ENCODE assay signal across 21 mouse cellular contexts in genomic region chr5:98804761-98805160, GRCm38 (mm10). TPM values are rescaled to one million over a fixed set of nuclear protein-coding genes. Genes with fewer than 3 reads are reported as not detected.
"Had no signal": no experiment of that assay in that cellular context is flagged by ENCODE, and none has a peak within 500 bp of the region (broad histone marks: within the 10 kb centered on the region; RNA-seq: fewer than 3 reads in every experiment).

No protein-coding gene starts in this region.

- H3K4me1 ChIP-seq: heart, embryonic 10.5 days; heart, embryonic 12.5 days; hindbrain, embryonic 15.5 days; limb, embryonic 13.5 days; limb, embryonic 15.5 days; liver, embryonic 12.5 days had no signal

- H3K36me3 ChIP-seq: heart, embryonic 10.5 days; heart, embryonic 12.5 days; hindbrain, embryonic 13.5 days; hindbrain, embryonic 15.5 days; kidney, embryonic 15.5 days; limb, embryonic 13.5 days; limb, embryonic 15.5 days; liver, embryonic 12.5 days had no signal

- DNase-seq: gastrocnemius, postnatal 14 days; gastrocnemius, postnatal 36 days; heart, adult 18-20 months; heart, postnatal 10 days; kidney, adult 11 months; kidney, adult 2 months; kidney, adult 9 months; kidney, postnatal 14 days; kidney, postnatal 36 days; layer of hippocampus, adult 9-11 months; layer of hippocampus, postnatal 36 days; left cerebral cortex, postnatal 4 days had no signal

- H3K27me3 ChIP-seq: heart, embryonic 12.5 days; hindbrain, embryonic 13.5 days; hindbrain, embryonic 15.5 days; kidney, embryonic 15.5 days; limb, embryonic 13.5 days; limb, embryonic 15.5 days; liver, embryonic 12.5 days had no signal

- H3K9me3 ChIP-seq: heart, embryonic 10.5 days; heart, embryonic 12.5 days; hindbrain, embryonic 13.5 days; hindbrain, embryonic 15.5 days; kidney, embryonic 15.5 days; limb, embryonic 13.5 days; limb, embryonic 15.5 days had no signal

- H3K4me3 ChIP-seq: heart, embryonic 10.5 days; heart, embryonic 12.5 days; hindbrain, embryonic 13.5 days; hindbrain, embryonic 15.5 days; kidney, embryonic 15.5 days; limb, embryonic 13.5 days; limb, embryonic 15.5 days; liver, embryonic 12.5 days had no signal

RNA-seq across cellular contexts. Expression of gene Bmp3, which starts 49.5 kb away (rescaled TPM):
- total RNA-seq: hematopoietic stem cell, adult 5-6 weeks had no signal
